Mouse (Mus musculus) stomach, postnatal 0 days (tissue): Measurements from ENCODE around the gene Nlrp6.

Source experiments
- CTCF ChIP-seq: IDR thresholded peaks from 2 replicates; pipeline ENCODE4 v1.5.1; 2016; ENCODE audit warnings: antibody characterized with exemption, low read depth, mild to moderate bottlenecking, moderate library complexity
- EP300 ChIP-seq: optimal IDR thresholded peaks from 2 replicates; pipeline ENCODE3; 2016; ENCODE audit warnings: antibody characterized with exemption

- TF ChIP-seq CTCF (no peak), EP300 (no peak)
Measured at GRCm38 (mm10) chr7:140899121-140899520, 21.6 kb upstream of the Nlrp6 start.
